Mouse (Mus musculus) liver, adult 2 months (tissue): ENCODE measurements around the gene Mfap3. TPM values are rescaled to one million over a fixed set of nuclear protein-coding genes. Genes with fewer than 3 reads are reported as not detected.

Experiments used
- DNase-seq: peaks from one replicate; pipeline ENCODE4 v3.0.0-alpha.2; 2011; ENCODE audit warnings: low read depth, low spot score; ENCODE audit errors: extremely low read depth
- H3K27ac ChIP-seq: fragments of 200-500 bp; replicated peaks from 2 replicates; pipeline ENCODE4 v1.5.1; 2012; ENCODE audit warnings: low read depth, mild to moderate bottlenecking, control low read depth, inconsistent platforms, low read length; ENCODE audit not compliant: insufficient read depth
- H3K27me3 ChIP-seq: fragments of 200-500 bp; 2 replicates; pipeline ENCODE4 v1.6.1; 2012; ENCODE audit warnings: mild to moderate bottlenecking, moderate library complexity, low read length, inconsistent platforms; ENCODE audit not compliant: control insufficient read depth, insufficient read depth
- H3K36me3 ChIP-seq: fragments of 200-500 bp; 2 replicates; pipeline ENCODE4 v1.6.1; 2012; ENCODE audit warnings: low read length, inconsistent platforms; ENCODE audit not compliant: control insufficient read depth, insufficient read depth
- H3K4me1 ChIP-seq: fragments of 200-500 bp; 2 replicates; pipeline ENCODE4 v1.6.1; 2011; ENCODE audit warnings: low read length; ENCODE audit not compliant: control insufficient read depth, insufficient read depth
- H3K4me3 ChIP-seq: fragments of 200-500 bp; 2 replicates; pipeline ENCODE4 v1.5.1; 2011; ENCODE audit warnings: low read depth, mild to moderate bottlenecking, control low read depth, low read length, moderate library complexity; ENCODE audit not compliant: insufficient read depth
- H3K79me2 ChIP-seq: fragments of 200-500 bp; 2 replicates; pipeline ENCODE4 v1.6.1; 2012; ENCODE audit warnings: inconsistent platforms, mild to moderate bottlenecking, low read length, moderate library complexity; ENCODE audit not compliant: control insufficient read depth, insufficient read depth
- H3K9ac ChIP-seq: fragments of 200-500 bp; 2 replicates; pipeline ENCODE4 v1.6.1; 2012; ENCODE audit warnings: low read depth, mild to moderate bottlenecking, control low read depth, inconsistent platforms, low read length
- CTCF ChIP-seq: fragments of 200-500 bp; IDR thresholded peaks from 2 replicates; pipeline ENCODE4 v1.5.1; 2011; ENCODE audit warnings: low read depth, low read length, control low read depth
- POLR2A ChIP-seq: fragments of 200-500 bp; IDR thresholded peaks from 2 replicates; pipeline ENCODE4 v1.6.1; 2011; ENCODE audit warnings: low read length, control low read depth; ENCODE audit not compliant: insufficient read depth; ENCODE audit errors: extremely low read depth
- WGBS: fragments of 180-500 bp; shearing (Covaris S2); methylation state at CpG from one replicate; pipeline ENCODE4 v1.1.7; 2018; 5-methylcytosine and 5-hydroxymethylcytosine counted together
- polyA plus RNA-seq: library from polyadenylated mRNA; depleted of rRNA; stranded (reverse); fragments of >200 nt; gene quantifications from 2 replicates; pipeline ENCODE4 v1.2.3, GENCODE M21; 2012
- total RNA-seq: library from RNA; depleted of rRNA; stranded (reverse); fragments of >200 nt; gene quantifications from 2 replicates; pipeline ENCODE4 v1.2.3, GENCODE M21; 2014

The Mfap3 gene
- total and polyA plus RNA-seq, 2 experiments: 5.1 to 6.7 TPM

- Histone ChIP-seq H3K79me2 (no peaks in the 10 kb centered on the region), H3K36me3 (peaks cover 9% of the 10 kb centered on the region), H3K27me3 (no peaks in the 10 kb centered on the region), H3K4me3 (no peak overlapping the region), H3K4me1 (no peaks in the 10 kb centered on the region), H3K9ac (no peak overlapping the region), H3K27ac (no peak overlapping the region)
- WGBS: 62% methylated on average over 11 of the region's 11 CpGs
- no peak for TF ChIP-seq CTCF
- no peak for DNase-seq
Measured at GRCm38 (mm10) chr11:57531300-57531950, 13.0 kb downstream of the Mfap3 start.

- Histone ChIP-seq H3K79me2 (no peaks in the 10 kb centered on the region), H3K4me1 (no peaks in the 10 kb centered on the region), H3K4me3 (no peak overlapping the region), H3K9ac (no peak overlapping the region), H3K36me3 (peaks cover 9% of the 10 kb centered on the region), H3K27me3 (no peaks in the 10 kb centered on the region), H3K27ac (no peak overlapping the region)
- 94% methylated on average over 4 of the region's 4 CpGs for WGBS
- TF ChIP-seq POLR2A: no peak
- TF ChIP-seq CTCF: no peak
- no peak for DNase-seq
Measured at GRCm38 (mm10) chr11:57532306-57532705, 13.8 kb downstream of the Mfap3 start.

GRCm38 (mm10) chr11:57535912-57536311, 17.4 kb downstream of the Mfap3 start:
- no peaks in the 10 kb centered on the region for H3K4me1 ChIP-seq
- WGBS: 97% methylated on average over 5 of the region's 5 CpGs
- H3K27me3 ChIP-seq: no peaks in the 10 kb centered on the region
- H3K27ac ChIP-seq: no peak overlapping the region
- no peak overlapping the region for H3K4me3 ChIP-seq
- H3K9ac ChIP-seq: no peak overlapping the region
- H3K36me3 ChIP-seq: no peaks in the 10 kb centered on the region
- no peak for DNase-seq
- H3K79me2 ChIP-seq: no peaks in the 10 kb centered on the region
- TF ChIP-seq CTCF (no peak), POLR2A (no peak)

GRCm38 (mm10) chr11:57539841-57540418, 21.5 kb downstream of the Mfap3 start:
- TF ChIP-seq CTCF (no peak), POLR2A (no peak)
- WGBS: 88% methylated on average over 5 of the region's 5 CpGs
- no peak for DNase-seq

GRCm38 (mm10) chr11:57540681-57541080, 22.2 kb downstream of the Mfap3 start:
- Histone ChIP-seq H3K27me3 (no peaks in the 10 kb centered on the region), H3K36me3 (no peaks in the 10 kb centered on the region), H3K27ac (no peak overlapping the region), H3K4me1 (no peaks in the 10 kb centered on the region), H3K4me3 (no peak overlapping the region), H3K9ac (no peak overlapping the region), H3K79me2 (no peaks in the 10 kb centered on the region)
- 87% methylated on average over 2 of the region's 2 CpGs for WGBS
- TF ChIP-seq POLR2A: no peak
- no peak for TF ChIP-seq CTCF
- DNase-seq: no peak

More at GRCm38 (mm10) chr11:57539841-57540418, 21.5 kb downstream of the Mfap3 start:
- H3K27ac ChIP-seq: no peak overlapping the region
- no peaks in the 10 kb centered on the region for H3K27me3 ChIP-seq
- H3K4me1 ChIP-seq: no peaks in the 10 kb centered on the region
- no peak overlapping the region for H3K4me3 ChIP-seq
- no peaks in the 10 kb centered on the region for H3K79me2 ChIP-seq
- H3K9ac ChIP-seq: no peak overlapping the region
- no peaks in the 10 kb centered on the region for H3K36me3 ChIP-seq

- DNase-seq: peak; percentile 19
- Histone ChIP-seq H3K27me3 (no peaks in the 10 kb centered on the region), H3K36me3 (no peaks in the 10 kb centered on the region), H3K4me3 (no peak overlapping the region), H3K79me2 (no peaks in the 10 kb centered on the region), H3K27ac (no peak overlapping the region), H3K9ac (no peak overlapping the region), H3K4me1 (no peaks in the 10 kb centered on the region)
- 43% methylated on average over 18 of the region's 18 CpGs for WGBS
- TF ChIP-seq CTCF (peak; percentile 96), POLR2A (no peak)
Measured at GRCm38 (mm10) chr11:57548618-57549550, 30.4 kb downstream of the Mfap3 start.
